Mouse (Mus musculus): ENCODE results near the gene Crb3.

Gene Crb3

GRCm38 (mm10) chr17:57105181-57106034 is 46.5 kb downstream of the Crb3 start, which contains the start of gene Tnfsf9:
Gene Tnfsf9, plus strand, starts transcription at chr17:57105325.
- DNase-seq (ENCODE audit: low read depth, low spot score) = peak; percentile 63

- DNase-seq (ENCODE audit: low read depth, low spot score) = no peak
Measured at GRCm38 (mm10) chr17:57106035-57106368, 47.1 kb downstream of the Crb3 start.

GRCm38 (mm10) chr17:57107064-57107463 is 48.2 kb downstream of the Crb3 start:
- DNase-seq (ENCODE audit: low read depth, low spot score) = no peak

GRCm38 (mm10) chr17:57108040-57108665 is 49.2 kb downstream of the Crb3 start:
- DNase-seq (ENCODE audit: low read depth, low spot score) = peak; percentile 55

GRCm38 (mm10) chr17:57108666-57109171 is 49.8 kb downstream of the Crb3 start:
- no peak for DNase-seq (ENCODE audit: low read depth, low spot score)

- no peak for DNase-seq (ENCODE audit: low read depth, low spot score)
Measured at GRCm38 (mm10) chr17:57110005-57110404, 51.1 kb downstream of the Crb3 start.

GRCm38 (mm10) chr17:57112768-57113474 is 54.0 kb downstream of the Crb3 start:
- DNase-seq (ENCODE audit: low read depth, low spot score) = no peak
